Mouse (Mus musculus) kidney, adult 2 months (tissue): ENCODE results near the gene Chst12. TPM values are rescaled to one million over a fixed set of nuclear protein-coding genes. Genes with fewer than 3 reads are reported as not detected.

ENCODE experiments used
- DNase-seq: peaks from one replicate; pipeline ENCODE4 v3.0.0; 2021
- H3K27ac ChIP-seq: fragments of 200-500 bp; 2 replicates; pipeline ENCODE4 v1.5.1; 2012; ENCODE audit warnings: low read depth, low read length, control low read depth, inconsistent platforms; ENCODE audit not compliant: insufficient read depth
- H3K27me3 ChIP-seq: fragments of 200-500 bp; replicated peaks from 2 replicates; pipeline ENCODE4 v1.6.1; 2012; ENCODE audit warnings: mild to moderate bottlenecking, moderate library complexity, low read length, inconsistent platforms; ENCODE audit not compliant: control insufficient read depth, insufficient read depth
- H3K36me3 ChIP-seq: fragments of 200-500 bp; 2 replicates; pipeline ENCODE4 v1.6.1; 2012; ENCODE audit warnings: mild to moderate bottlenecking, moderate library complexity, low read length, inconsistent platforms; ENCODE audit not compliant: control insufficient read depth, insufficient read depth
- H3K4me1 ChIP-seq: fragments of 200-500 bp; 2 replicates; pipeline ENCODE4 v1.6.1; 2011; ENCODE audit warnings: low read length; ENCODE audit not compliant: control insufficient read depth, insufficient read depth
- H3K4me3 ChIP-seq: fragments of 200-500 bp; 2 replicates; pipeline ENCODE4 v1.5.1; 2011; ENCODE audit warnings: mild to moderate bottlenecking, low read depth, low read length, control low read depth; ENCODE audit not compliant: insufficient read depth
- CTCF ChIP-seq: fragments of 200-500 bp; conservative IDR thresholded peaks from 2 replicates; pipeline ENCODE4 v1.5.1; 2011; ENCODE audit warnings: low read depth, mild to moderate bottlenecking, control low read depth, low read length, moderate library complexity, mixed read lengths; ENCODE audit not compliant: insufficient read depth, insufficient read length
- POLR2A ChIP-seq: fragments of 200-500 bp; IDR thresholded peaks from one replicate; pipeline ENCODE4 v1.6.1; 2011; ENCODE audit warnings: low read depth, low read length, control low read depth
- WGBS: fragments of 180-500 bp; shearing (Covaris S2); methylation state at CpG from one replicate; pipeline ENCODE4 v1.1.7; 2018; 5-methylcytosine and 5-hydroxymethylcytosine counted together
- polyA plus RNA-seq: library from polyadenylated mRNA; depleted of rRNA; stranded (reverse); fragments of >200 nt; gene quantifications from 2 replicates; pipeline ENCODE4 v1.2.3, GENCODE M21; 2012

The Chst12 gene
- polyA plus RNA-seq, 1 experiment = 8.3 TPM

DNA sequence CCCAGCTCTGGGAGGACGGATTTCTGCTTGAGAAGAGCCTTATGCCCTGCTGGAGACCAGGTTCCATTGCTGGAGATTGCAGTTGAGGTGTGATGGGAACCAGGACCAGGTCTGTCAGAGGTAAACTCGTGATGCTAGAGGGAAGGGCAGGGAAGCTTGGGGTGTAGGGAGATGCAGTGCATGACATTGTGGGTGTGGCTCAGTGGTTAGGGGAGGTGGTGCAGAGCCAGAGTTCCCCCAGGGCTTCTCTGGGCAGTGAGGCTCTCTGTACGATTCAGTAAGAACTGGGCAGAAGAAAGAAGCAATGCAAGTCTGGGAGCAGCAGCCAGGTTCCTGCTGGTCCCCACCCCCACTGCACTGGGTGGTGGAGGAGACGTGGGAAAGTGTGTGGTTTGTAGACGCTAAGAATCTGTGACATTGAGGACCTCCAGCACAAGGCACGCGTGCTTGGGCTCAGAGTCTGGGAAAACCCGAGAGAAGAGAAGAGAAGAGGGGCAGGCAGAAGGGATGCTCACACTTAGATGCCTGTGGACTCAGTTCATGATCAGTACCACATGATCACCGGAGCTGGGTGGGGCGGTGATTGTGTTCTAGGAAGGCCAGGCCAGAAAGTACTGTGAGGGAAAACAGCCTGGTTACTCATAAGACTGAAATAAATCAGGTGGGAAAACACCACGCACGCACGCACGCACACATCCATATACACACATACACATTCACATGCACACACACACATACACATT is 2.3 kb downstream of the Chst12 start:
- Histone ChIP-seq H3K27me3 (no peaks in the 10 kb centered on the region), H3K27ac (no peak overlapping the region), H3K36me3 (no peaks in the 10 kb centered on the region), H3K4me1 (peaks cover 3% of the 10 kb centered on the region; the same call in 1 of the 2 replicates), H3K4me3 (no peak overlapping the region)
- 75% methylated on average over 14 of the region's 14 CpGs for WGBS
- DNase-seq = no peak
- TF ChIP-seq POLR2A (no peak), CTCF (no peak)

DNA sequence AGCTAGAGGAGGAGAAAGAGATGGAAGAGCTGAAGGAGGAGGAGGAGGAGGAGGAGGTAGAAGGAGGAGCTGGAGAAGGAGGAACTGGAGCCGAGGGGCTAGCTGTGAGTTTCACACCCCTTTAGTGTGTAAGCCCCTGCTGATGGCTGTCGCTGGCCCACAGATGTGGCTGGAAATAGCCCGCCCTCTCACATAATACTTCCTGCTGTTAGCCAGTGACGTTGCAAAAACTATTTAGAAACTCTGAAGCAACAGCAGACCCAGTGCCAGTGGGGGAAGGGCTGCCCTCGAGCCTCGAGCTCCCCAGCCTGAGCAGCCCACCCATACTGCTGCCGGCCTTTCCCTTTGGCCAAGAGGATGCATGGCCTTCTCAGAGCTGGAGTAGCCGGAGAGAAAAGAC is 3.3 kb downstream of the Chst12 start:
- peak; percentile 12 for DNase-seq
- 56% methylated on average over 8 of the region's 8 CpGs for WGBS
- TF ChIP-seq POLR2A (no peak), CTCF (no peak)

GRCm38 (mm10) chr5:140509204-140509603 is 3.9 kb downstream of the Chst12 start:
- Histone ChIP-seq H3K4me1 (no peaks in the 10 kb centered on the region), H3K36me3 (no peaks in the 10 kb centered on the region), H3K4me3 (no peak overlapping the region), H3K27me3 (no peaks in the 10 kb centered on the region), H3K27ac (no peak overlapping the region)
- TF ChIP-seq POLR2A (no peak), CTCF (no peak)
- 56% methylated on average over 9 of the region's 9 CpGs for WGBS
- no peak for DNase-seq

More for the DNA sequence above, 3.3 kb downstream of the Chst12 start:
- Histone ChIP-seq H3K27ac (no peak overlapping the region), H3K4me3 (no peak overlapping the region), H3K4me1 (no peaks in the 10 kb centered on the region), H3K27me3 (no peaks in the 10 kb centered on the region), H3K36me3 (no peaks in the 10 kb centered on the region)

GRCm38 (mm10) chr5:140510012-140511000 is 5.0 kb downstream of the Chst12 start:
- H3K27ac ChIP-seq = no peak overlapping the region
- DNase-seq = no peak
- no peaks in the 10 kb centered on the region for H3K36me3 ChIP-seq
- H3K27me3 ChIP-seq = no peaks in the 10 kb centered on the region
- WGBS = 43% methylated on average over 27 of the region's 27 CpGs
- no peak overlapping the region for H3K4me3 ChIP-seq
- H3K4me1 ChIP-seq = no peaks in the 10 kb centered on the region
- no peak for TF ChIP-seq CTCF
- TF ChIP-seq POLR2A = no peak

GRCm38 (mm10) chr5:140513921-140514320 is 8.6 kb downstream of the Chst12 start:
- Histone ChIP-seq H3K4me1 (no peaks in the 10 kb centered on the region), H3K4me3 (no peak overlapping the region), H3K27me3 (no peaks in the 10 kb centered on the region), H3K27ac (no peak overlapping the region), H3K36me3 (no peaks in the 10 kb centered on the region)
- no peak for DNase-seq
- WGBS = 83% methylated on average over 8 of the region's 8 CpGs
- no peak for TF ChIP-seq POLR2A
- no peak for TF ChIP-seq CTCF

DNA sequence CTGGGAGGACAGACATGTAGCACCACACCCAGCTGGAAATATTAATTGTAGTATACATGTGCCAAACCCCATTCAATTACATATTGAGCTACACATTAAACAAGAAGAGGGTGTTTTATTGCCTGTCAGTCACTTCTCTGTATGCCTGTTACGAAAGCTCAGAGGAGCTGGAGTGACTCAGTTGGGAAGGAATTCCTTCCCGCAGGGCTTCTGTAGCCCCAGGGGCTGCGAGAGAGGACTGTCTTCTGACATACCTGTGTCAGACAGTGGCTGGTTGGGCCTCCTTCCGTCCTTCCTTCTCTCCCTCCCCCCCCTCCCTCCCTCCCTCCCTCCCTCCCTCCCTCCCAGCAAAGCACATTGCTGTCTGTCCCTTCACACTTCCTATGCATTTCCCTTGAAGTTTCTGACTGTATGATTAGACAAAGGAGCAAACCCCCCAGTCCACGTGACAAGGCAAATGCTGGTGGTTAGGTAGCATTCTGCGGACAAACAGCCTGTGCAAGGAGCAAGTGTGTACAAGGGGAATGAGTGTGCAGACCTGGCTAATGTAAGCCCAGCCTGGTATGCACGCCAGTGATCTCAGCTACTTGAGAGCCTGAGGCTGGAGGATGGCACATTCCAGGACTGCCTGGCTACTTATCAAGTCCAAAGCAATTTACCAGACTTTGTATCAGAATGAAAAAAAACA is 9.6 kb downstream of the Chst12 start:
- 62% methylated on average over 7 of the region's 7 CpGs for WGBS
- Histone ChIP-seq H3K4me3 (no peak overlapping the region), H3K4me1 (no peaks in the 10 kb centered on the region), H3K27ac (no peak overlapping the region), H3K36me3 (no peaks in the 10 kb centered on the region), H3K27me3 (no peaks in the 10 kb centered on the region)
- DNase-seq = no peak
- TF ChIP-seq POLR2A (no peak), CTCF (no peak)
